Mouse (Mus musculus) heart, adult 2 months (tissue): ENCODE measurements at regions not wholly inside any gene's neighbourhood (a gene's known extent, or its start where the extent isn't known, plus 50 kb on each side); places are given as distances from the start of the nearest gene placed in this dataset.

Source experiments
- CTCF ChIP-seq: fragments of 200-600 bp; IDR thresholded peaks from 2 replicates; pipeline ENCODE4 v1.8.1; 2022; ENCODE audit warnings: antibody characterized with exemption, mild to moderate bottlenecking, moderate library complexity
- EP300 ChIP-seq: fragments of 200-500 bp; IDR thresholded peaks from 2 replicates; pipeline ENCODE4 v1.6.1; 2011; ENCODE audit warnings: low read depth, low read length, control low read depth; ENCODE audit not compliant: insufficient read depth

- TF ChIP-seq EP300 (no peak), CTCF (no peak)
These were observed 373.8 kb downstream of the Cd83 start for GRCm38 (mm10) chr13:44158364-44158763.
